Mouse (Mus musculus) lung, postnatal 25 days (tissue): ENCODE measurements around the gene P2ry13.

ENCODE experiments used
- DNase-seq: peaks from one replicate; pipeline ENCODE4 v3.0.0; 2022; ENCODE audit warnings: low spot score

The P2ry13 gene

GRCm38 (mm10) chr3:59210727-59211126 is at the start of gene P2ry13:
Gene P2ry13, minus strand, starts transcription at chr3:59210882.
- no peak for DNase-seq

DNA sequence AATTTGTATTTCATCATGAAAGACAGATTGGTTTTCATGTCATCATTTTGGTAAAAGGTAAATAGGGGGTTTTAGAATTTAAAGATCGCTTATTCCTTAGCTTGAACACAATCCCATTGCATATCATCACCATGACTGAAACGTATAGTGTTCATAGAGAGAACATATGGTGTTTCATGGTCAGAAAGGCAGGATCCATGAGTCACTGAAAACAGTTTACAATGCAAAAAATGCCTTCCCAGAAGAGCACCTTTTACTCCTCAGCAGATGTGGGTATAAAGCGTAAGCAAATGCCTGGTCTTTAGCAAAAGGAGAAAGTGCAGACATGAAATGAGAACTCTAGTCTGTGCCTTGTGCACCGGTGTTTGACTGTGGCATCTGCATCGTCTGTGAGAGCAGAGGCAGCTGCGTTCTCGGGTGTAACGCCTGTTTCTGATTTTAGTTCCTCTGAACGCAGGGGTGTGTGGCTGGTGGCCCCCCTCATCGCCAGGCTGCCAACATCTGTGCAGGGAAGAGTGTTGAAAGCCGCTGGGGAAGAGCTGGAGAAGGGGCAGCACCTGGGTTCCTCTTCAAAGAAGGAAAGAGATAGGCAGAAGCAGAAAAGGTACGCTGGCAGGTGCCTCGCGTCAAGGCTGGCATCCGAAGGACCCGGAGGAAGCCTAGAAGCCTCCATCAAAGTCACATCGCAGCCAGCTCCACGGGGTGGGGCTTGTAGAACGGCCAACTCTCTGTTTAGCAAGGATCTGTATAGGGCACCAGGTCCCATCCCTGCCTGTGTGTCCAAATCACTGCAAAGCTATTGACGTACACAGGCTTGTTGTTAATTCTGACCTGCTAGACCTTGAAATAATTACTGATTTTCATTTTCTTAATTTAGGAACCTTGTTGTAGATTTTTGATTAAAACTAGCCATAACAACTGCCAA is 47.3 kb upstream of the P2ry13 start:
- DNase-seq, result no peak

GRCm38 (mm10) chr3:59250454-59250853 is 39.8 kb upstream of the P2ry13 start:
- no peak for DNase-seq

DNA sequence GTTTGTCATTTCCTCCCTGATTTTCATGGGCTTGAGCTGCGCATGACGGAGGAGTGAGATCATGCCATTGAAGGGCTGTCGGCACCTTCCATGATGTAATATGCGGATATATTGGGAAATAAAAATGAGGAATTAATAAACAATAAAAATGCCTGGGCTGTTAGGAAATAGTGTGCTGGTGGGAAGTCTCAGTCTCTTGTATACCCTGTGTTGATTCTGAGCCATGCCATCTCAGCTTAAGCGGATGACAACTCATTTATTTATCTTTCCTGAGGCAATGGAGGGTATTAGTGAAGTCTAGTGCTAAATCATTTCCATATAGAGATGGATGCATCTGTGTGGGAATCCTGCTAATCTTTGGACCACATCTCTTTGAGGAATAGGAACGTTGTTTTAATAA is 37.3 kb upstream of the P2ry13 start:
- no peak for DNase-seq

- DNase-seq, result no peak
Measured at GRCm38 (mm10) chr3:59243384-59243783, 32.7 kb upstream of the P2ry13 start.

GRCm38 (mm10) chr3:59234878-59235277 is 24.2 kb upstream of the P2ry13 start:
- no peak for DNase-seq

- no peak for DNase-seq
Measured at GRCm38 (mm10) chr3:59230912-59231311, 20.2 kb upstream of the P2ry13 start.

DNA sequence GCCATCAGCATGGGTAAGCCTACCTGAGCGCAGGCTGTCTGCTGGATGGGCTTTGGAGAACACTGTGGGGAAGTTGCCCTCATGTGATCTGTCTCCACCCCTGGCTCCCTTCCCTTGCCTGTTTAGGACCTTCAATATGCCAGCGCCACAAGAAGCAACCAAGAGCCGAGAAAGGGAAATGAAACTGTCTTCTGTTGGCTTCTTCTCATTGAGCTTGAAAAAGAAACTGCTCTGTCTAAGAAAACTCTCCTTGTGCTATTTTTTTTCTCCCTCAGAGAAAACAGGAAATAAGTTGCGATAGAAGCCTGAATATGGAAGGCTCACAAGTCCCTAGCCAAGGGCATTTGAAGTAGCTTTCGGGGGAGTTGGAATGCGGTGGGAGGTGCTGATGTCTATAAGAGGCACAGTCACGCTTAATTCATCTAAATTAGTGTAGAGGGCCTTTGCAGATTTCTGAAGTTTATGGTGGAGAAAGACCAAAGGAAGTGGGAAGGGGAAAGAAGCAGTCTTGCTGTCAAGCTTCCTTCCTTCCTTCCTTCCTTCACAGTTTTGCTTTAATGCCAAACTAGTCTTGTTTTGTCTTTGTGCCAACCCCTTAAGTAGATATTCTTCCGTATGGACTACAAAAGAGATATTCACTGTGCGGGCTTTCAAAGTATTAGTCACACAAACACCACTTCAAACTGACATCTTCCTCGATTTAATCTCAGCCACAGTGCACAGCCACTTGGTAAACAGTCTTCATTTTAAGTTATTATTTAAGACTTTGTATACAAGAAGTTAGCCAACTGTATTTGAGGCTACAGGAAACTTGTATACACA is 18.3 kb upstream of the P2ry13 start:
- DNase-seq, result peak; percentile 59

- DNase-seq, result no peak
Measured at GRCm38 (mm10) chr3:59227696-59228095, 17.0 kb upstream of the P2ry13 start.

GRCm38 (mm10) chr3:59225411-59225810 is 14.7 kb upstream of the P2ry13 start:
- no peak for DNase-seq

DNA sequence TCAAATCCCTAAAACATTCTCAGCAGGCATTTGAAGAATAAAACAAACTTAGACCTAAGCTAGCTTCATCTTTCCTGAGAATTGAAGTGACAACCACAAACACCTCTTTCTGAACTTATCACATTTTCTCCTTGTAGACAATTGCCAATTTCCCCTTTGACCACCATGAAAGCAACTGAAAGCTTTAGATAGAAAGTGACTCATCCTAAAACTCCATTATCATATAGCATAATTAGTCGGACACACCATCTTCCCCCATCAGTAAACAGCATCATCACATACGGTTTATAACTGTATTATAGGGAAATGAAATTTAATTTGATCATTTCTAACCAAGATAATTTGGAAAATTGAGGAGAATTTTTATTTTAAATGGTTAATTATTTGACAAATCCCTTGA is 11.6 kb upstream of the P2ry13 start:
- DNase-seq, result no peak

GRCm38 (mm10) chr3:59219326-59219725 is 8.6 kb upstream of the P2ry13 start:
- no peak for DNase-seq

GRCm38 (mm10) chr3:59217211-59217610 is 6.5 kb upstream of the P2ry13 start:
- no peak for DNase-seq

- no peak for DNase-seq
Measured at GRCm38 (mm10) chr3:59212404-59212803, 1.7 kb upstream of the P2ry13 start.

GRCm38 (mm10) chr3:59211784-59212183 is 1.1 kb upstream of the P2ry13 start:
- no peak for DNase-seq

GRCm38 (mm10) chr3:59210089-59210488 is 593 bp downstream of the P2ry13 start:
- DNase-seq, result no peak

GRCm38 (mm10) chr3:59208650-59209548 is 1.8 kb downstream of the P2ry13 start:
- peak; percentile 65 for DNase-seq

GRCm38 (mm10) chr3:59205941-59206340 is 4.7 kb downstream of the P2ry13 start:
- no peak for DNase-seq

DNA sequence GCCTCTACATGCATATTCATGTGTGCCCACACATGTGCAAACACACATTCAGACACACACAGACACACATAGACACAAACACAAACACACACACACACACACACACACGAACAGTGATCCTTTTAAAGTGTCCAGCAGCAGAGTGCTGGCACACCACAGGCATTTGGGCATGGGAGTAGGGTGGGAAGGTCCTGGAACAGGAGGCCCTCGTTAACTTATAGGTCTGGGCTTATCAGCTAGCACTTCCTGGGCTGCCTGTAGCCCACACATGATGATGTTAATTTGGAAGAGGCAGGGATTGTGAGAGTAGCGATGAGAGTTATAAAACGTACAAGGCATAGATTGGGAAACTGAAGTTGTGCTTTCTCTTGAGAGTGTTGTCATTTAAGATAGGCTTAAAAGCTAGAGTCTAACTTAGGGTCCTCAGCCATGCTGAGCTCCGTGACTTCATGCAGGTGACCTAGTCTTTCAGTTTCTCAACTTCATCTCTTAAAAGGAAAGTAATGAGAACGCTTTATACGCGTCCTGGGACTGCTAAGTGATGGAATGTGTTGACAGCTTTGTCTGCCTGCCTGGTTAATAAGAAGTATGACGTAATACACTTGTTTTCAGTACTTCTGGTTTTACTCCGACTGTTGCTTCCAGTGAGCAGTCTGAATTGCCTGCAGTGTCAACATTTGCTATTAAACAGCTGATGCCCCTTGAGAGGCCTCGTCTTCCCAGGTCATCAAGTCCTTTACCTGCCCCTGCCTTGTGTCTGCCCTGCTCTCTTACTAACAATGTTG is 5.8 kb downstream of the P2ry13 start:
- DNase-seq, result peak; percentile 31

DNA sequence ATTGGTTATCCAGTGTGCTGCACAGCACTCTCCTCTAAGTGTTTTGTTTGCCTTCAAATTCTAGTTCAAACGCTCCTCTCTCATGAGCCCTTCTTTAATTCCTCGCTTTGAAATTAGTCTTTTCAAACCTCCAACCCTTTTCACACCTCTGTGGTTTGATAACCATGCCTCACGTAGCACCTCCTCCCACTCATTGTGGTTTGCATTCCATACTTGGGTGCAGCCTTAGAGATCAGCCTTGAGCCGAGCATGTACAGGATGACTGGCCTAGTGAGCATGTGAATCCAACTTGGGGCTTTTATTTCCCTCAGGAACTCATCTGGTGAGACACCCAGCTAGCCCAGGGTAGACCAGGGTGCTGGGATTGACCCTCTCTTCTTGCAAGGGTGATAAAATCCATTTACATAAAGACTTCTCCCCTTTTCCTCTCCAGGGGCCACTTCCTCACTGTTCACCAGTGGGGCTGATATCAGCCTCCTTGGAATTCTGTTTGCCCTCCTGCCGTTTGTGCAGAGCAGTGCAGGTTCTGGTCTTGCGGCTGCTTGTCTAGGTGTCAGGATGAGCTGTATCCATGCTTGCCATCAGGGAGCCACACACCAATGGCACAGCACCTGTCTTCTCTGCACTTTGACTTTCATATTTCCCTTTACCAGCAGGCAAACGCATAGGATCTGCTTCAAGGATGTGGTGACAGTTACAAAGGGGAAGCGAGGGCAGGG is 6.7 kb downstream of the P2ry13 start:
- DNase-seq, result peak; percentile 55
